Mouse (Mus musculus): ENCODE results near the gene Mrrf.

DNA sequence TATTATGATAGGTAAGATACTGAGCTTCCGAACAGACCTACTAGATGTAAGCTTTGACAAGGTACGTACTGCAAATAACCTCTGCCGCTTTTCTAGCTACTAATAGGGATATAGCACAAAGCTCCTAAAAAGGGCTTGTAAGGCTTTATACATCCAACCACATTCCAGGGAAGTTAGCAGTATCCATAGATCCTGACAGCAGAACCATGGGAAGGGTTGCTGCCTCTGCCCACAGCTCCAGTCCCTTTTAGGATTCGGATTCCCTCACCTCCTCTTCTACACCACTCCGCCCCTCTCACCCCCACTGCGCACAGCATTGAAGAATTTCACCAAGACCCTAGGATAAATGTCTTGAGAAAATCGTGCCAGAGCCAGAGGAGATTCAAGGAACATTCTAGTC lies 42.9 kb upstream of the Mrrf start:
- TF ChIP-seq CTCF (IDR thresholded peaks at IDR 0.05; ENCODE audit: low read depth), result no peak
- TF ChIP-seq EP300 (IDR thresholded peaks at IDR 0.05; ENCODE audit: low read depth), result no peak
